ENCODE assay signal across 10 mouse cellular contexts in genomic region chr1:59725661-59726060, GRCm38 (mm10).
DNase-seq lines count a peak whose midpoint lies in the region.
"Had no signal": no experiment of that assay in that cellular context is flagged by ENCODE, and none has a peak within 500 bp of the region (broad histone marks: within the 10 kb centered on the region; RNA-seq: fewer than 3 reads in every experiment).

No protein-coding gene starts in this region.

- peak; percentile 74 to 76 for DNase-seq in cerebellum, postnatal 10 days
- DNase-seq in cerebellum, postnatal 36 days, result no peak
- peak; percentile 42 for DNase-seq in kidney, postnatal 10 days
- no peak for DNase-seq in kidney, postnatal 36 days
- DNase-seq in ovary, postnatal 14 days (ENCODE audit: low spot score), result peak; percentile 11
- DNase-seq in ovary, postnatal 10 days (ENCODE audit: low spot score), result no peak
- peak; percentile 30 for DNase-seq in lung, postnatal 36 days
- no peak for DNase-seq in embryo, embryonic 10.5 days (ENCODE audit: low spot score)
- DNase-seq: right cerebral cortex, adult 18-20 months; thymus, postnatal 14 days had no signal

Comparison
In these comparisons a context has a peak if more than half of its experiments do, and no peak if none do; other contexts are left out.
1. DNase-seq: peak in cerebellum, postnatal 10 days (2 of 2), kidney, postnatal 10 days (single experiment), ovary, postnatal 14 days (single experiment) and lung, postnatal 36 days (single experiment); none in cerebellum, postnatal 36 days (0 of 2), kidney, postnatal 36 days (0 of 2), ovary, postnatal 10 days (single experiment) and embryo, embryonic 10.5 days (single experiment).